Mouse (Mus musculus) neural tube, embryonic 13.5 days (tissue): ENCODE data around the gene Ror1. TPM values are rescaled to one million over a fixed set of nuclear protein-coding genes. Genes with fewer than 3 reads are reported as not detected.

Experiments used
- ATAC-seq: fragments of 200-750 bp; cut with Nextera tagmentation; 2 replicates; pipeline ENCODE4 v1.8.0; 2017; ENCODE audit warnings: low read depth, mild to moderate bottlenecking, moderate TSS enrichment, moderate library complexity
- H3K27ac ChIP-seq: fragments of 300-500 bp; sonication (generic); replicated peaks from 2 replicates; pipeline ENCODE4 v1.5.1; 2015; ENCODE audit warnings: moderate library complexity, mild to moderate bottlenecking, inconsistent platforms
- H3K27me3 ChIP-seq: fragments of 300-500 bp; sonication (generic); 2 replicates; pipeline ENCODE4 v1.6.1; 2015; ENCODE audit warnings: mild to moderate bottlenecking, inconsistent platforms
- H3K36me3 ChIP-seq: fragments of 300-500 bp; sonication (generic); 2 replicates; pipeline ENCODE4 v1.6.1; 2015; ENCODE audit warnings: mild to moderate bottlenecking, inconsistent platforms
- H3K4me1 ChIP-seq: fragments of 300-500 bp; sonication (generic); replicated peaks from 2 replicates; pipeline ENCODE4 v1.6.1; 2015; ENCODE audit warnings: inconsistent platforms
- H3K4me2 ChIP-seq: fragments of 300-500 bp; sonication (generic); 2 replicates; pipeline ENCODE4 v1.6.1; 2015; ENCODE audit warnings: inconsistent platforms, mild to moderate bottlenecking, moderate library complexity
- H3K4me3 ChIP-seq: fragments of 300-500 bp; sonication (generic); 2 replicates; pipeline ENCODE4 v1.5.1; 2015; ENCODE audit warnings: mild to moderate bottlenecking, inconsistent platforms
- H3K9ac ChIP-seq: fragments of 300-500 bp; sonication (generic); 2 replicates; pipeline ENCODE4 v1.6.1; 2015; ENCODE audit warnings: moderate library complexity, mild to moderate bottlenecking, inconsistent platforms
- H3K9me3 ChIP-seq: fragments of 300-500 bp; sonication (generic); 2 replicates; pipeline ENCODE4 v1.6.1; 2016; ENCODE audit warnings: inconsistent platforms
- WGBS: fragments of 180-500 bp; shearing (Covaris S2); methylation state at CpG from one replicate; pipeline ENCODE4 v1.1.7; 2015; 5-methylcytosine and 5-hydroxymethylcytosine counted together
- polyA plus RNA-seq: library from polyadenylated mRNA; unstranded; fragments of >200 nt; fragmentation: Nextera tagmentation; extraction: Ambion mirVana; gene quantifications from 2 replicates; pipeline ENCODE4 v1.2.1, GENCODE M21; 2015

Gene Ror1
- 1.8 and 2.4 TPM in 2 replicates for polyA plus RNA-seq

- peak within 1 kb of the TSS; percentile 42; the same call in 1 of the 2 replicates for H3K27ac ChIP-seq
- H3K9me3 ChIP-seq, result 0 out of 2 replicates have a peak, but pooled peaks cover 4% of the 10 kb centered on the region
- under 1% methylated on average over 74 of the region's 76 CpGs for WGBS
- peaks cover 37% of the 10 kb centered on the region for H3K27me3 ChIP-seq
- H3K36me3 ChIP-seq, result no peaks in the 10 kb centered on the region
- ATAC-seq, result peak; percentile 93
- H3K4me2 ChIP-seq, result peak within 1 kb of the TSS; percentile 96
- peaks cover 20% of the 10 kb centered on the region for H3K4me1 ChIP-seq
- peak within 1 kb of the TSS; percentile 67 for H3K4me3 ChIP-seq
- peak within 1 kb of the TSS; percentile 73 for H3K9ac ChIP-seq
These were observed at the start of gene Ror1 for GRCm38 (mm10) chr4:100095685-100096595. TSS of gene Ror1 (plus strand) at chr4:100095791.

- WGBS, result 16% methylated on average over 6 of the region's 6 CpGs
- Histone ChIP-seq H3K27me3 (no peaks in the 10 kb centered on the region), H3K9ac (no peak overlapping the region), H3K4me2 (no peak overlapping the region), H3K9me3 (no peaks in the 10 kb centered on the region), H3K4me1 (no peaks in the 10 kb centered on the region), H3K4me3 (no peak overlapping the region), H3K36me3 (no peaks in the 10 kb centered on the region), H3K27ac (no peak overlapping the region)
- ATAC-seq, result no peak
These were observed 48.5 kb upstream of the Ror1 start for GRCm38 (mm10) chr4:100047066-100047465.

GRCm38 (mm10) chr4:100048351-100048950 lies 47.1 kb upstream of the Ror1 start:
- no peak for ATAC-seq
- WGBS, result 86% methylated on average over 7 of the region's 7 CpGs

GRCm38 (mm10) chr4:100051767-100052166 lies 43.8 kb upstream of the Ror1 start:
- Histone ChIP-seq H3K9ac (no peak overlapping the region), H3K27me3 (no peaks in the 10 kb centered on the region), H3K36me3 (no peaks in the 10 kb centered on the region), H3K4me3 (no peak overlapping the region), H3K4me2 (no peak overlapping the region), H3K9me3 (no peaks in the 10 kb centered on the region), H3K4me1 (no peaks in the 10 kb centered on the region), H3K27ac (no peak overlapping the region)
- ATAC-seq, result no peak

More at GRCm38 (mm10) chr4:100048351-100048950, 47.1 kb upstream of the Ror1 start:
- Histone ChIP-seq H3K4me3 (no peak overlapping the region), H3K4me1 (no peaks in the 10 kb centered on the region), H3K27ac (no peak overlapping the region), H3K9ac (no peak overlapping the region), H3K4me2 (no peak overlapping the region), H3K9me3 (no peaks in the 10 kb centered on the region), H3K36me3 (no peaks in the 10 kb centered on the region), H3K27me3 (no peaks in the 10 kb centered on the region)

GRCm38 (mm10) chr4:100052258-100052657 lies 43.3 kb upstream of the Ror1 start:
- H3K9ac ChIP-seq, result no peak overlapping the region
- no peaks in the 10 kb centered on the region for H3K4me1 ChIP-seq
- H3K9me3 ChIP-seq, result no peaks in the 10 kb centered on the region
- no peak overlapping the region for H3K4me3 ChIP-seq
- no peaks in the 10 kb centered on the region for H3K27me3 ChIP-seq
- H3K36me3 ChIP-seq, result no peaks in the 10 kb centered on the region
- H3K4me2 ChIP-seq, result no peak overlapping the region
- 78% methylated on average over 3 of the region's 3 CpGs for WGBS
- no peak for ATAC-seq
- H3K27ac ChIP-seq, result no peak overlapping the region

GRCm38 (mm10) chr4:100056046-100056445 lies 39.5 kb upstream of the Ror1 start:
- no peak overlapping the region for H3K4me3 ChIP-seq
- H3K4me2 ChIP-seq, result no peak overlapping the region
- no peak overlapping the region for H3K9ac ChIP-seq
- H3K4me1 ChIP-seq, result no peaks in the 10 kb centered on the region
- no peaks in the 10 kb centered on the region for H3K36me3 ChIP-seq
- no peaks in the 10 kb centered on the region for H3K9me3 ChIP-seq
- 72% methylated on average over 9 of the region's 9 CpGs for WGBS
- no peak for ATAC-seq
- H3K27me3 ChIP-seq, result no peaks in the 10 kb centered on the region
- no peak overlapping the region for H3K27ac ChIP-seq

GRCm38 (mm10) chr4:100056446-100056845 lies 39.1 kb upstream of the Ror1 start:
- H3K27ac ChIP-seq, result no peak overlapping the region
- H3K27me3 ChIP-seq, result no peaks in the 10 kb centered on the region
- ATAC-seq, result no peak
- H3K4me3 ChIP-seq, result no peak overlapping the region
- no peak overlapping the region for H3K4me2 ChIP-seq
- WGBS, result 70% methylated on average over 4 of the region's 4 CpGs
- H3K4me1 ChIP-seq, result no peaks in the 10 kb centered on the region
- H3K9ac ChIP-seq, result no peak overlapping the region
- no peaks in the 10 kb centered on the region for H3K9me3 ChIP-seq
- no peaks in the 10 kb centered on the region for H3K36me3 ChIP-seq

- no peaks in the 10 kb centered on the region for H3K9me3 ChIP-seq
- H3K4me1 ChIP-seq, result no peaks in the 10 kb centered on the region
- no peak overlapping the region for H3K4me2 ChIP-seq
- no peaks in the 10 kb centered on the region for H3K27me3 ChIP-seq
- H3K4me3 ChIP-seq, result no peak overlapping the region
- WGBS, result 89% methylated on average over 13 of the region's 13 CpGs
- no peaks in the 10 kb centered on the region for H3K36me3 ChIP-seq
- H3K9ac ChIP-seq, result no peak overlapping the region
- no peak for ATAC-seq
- no peak overlapping the region for H3K27ac ChIP-seq
These were observed 38.2 kb upstream of the Ror1 start for GRCm38 (mm10) chr4:100057381-100057780.

GRCm38 (mm10) chr4:100058631-100059030 lies 37.0 kb upstream of the Ror1 start:
- no peaks in the 10 kb centered on the region for H3K27me3 ChIP-seq
- H3K4me1 ChIP-seq, result no peaks in the 10 kb centered on the region
- no peaks in the 10 kb centered on the region for H3K36me3 ChIP-seq
- 95% methylated on average over 5 of the region's 5 CpGs for WGBS
- H3K27ac ChIP-seq, result no peak overlapping the region
- H3K4me2 ChIP-seq, result no peak overlapping the region
- no peaks in the 10 kb centered on the region for H3K9me3 ChIP-seq
- no peak for ATAC-seq
- no peak overlapping the region for H3K4me3 ChIP-seq
- no peak overlapping the region for H3K9ac ChIP-seq

- 63% methylated on average over 3 of the region's 3 CpGs for WGBS
- Histone ChIP-seq H3K27me3 (no peaks in the 10 kb centered on the region), H3K4me1 (no peaks in the 10 kb centered on the region), H3K27ac (no peak overlapping the region), H3K9me3 (no peaks in the 10 kb centered on the region), H3K9ac (no peak overlapping the region), H3K4me2 (no peak overlapping the region), H3K36me3 (no peaks in the 10 kb centered on the region), H3K4me3 (no peak overlapping the region)
- ATAC-seq, result no peak
These were observed 35.8 kb upstream of the Ror1 start for GRCm38 (mm10) chr4:100059811-100060210.

- no peak for ATAC-seq
- Histone ChIP-seq H3K27ac (no peak overlapping the region), H3K27me3 (no peaks in the 10 kb centered on the region), H3K36me3 (no peaks in the 10 kb centered on the region), H3K4me1 (no peaks in the 10 kb centered on the region), H3K9ac (no peak overlapping the region), H3K4me3 (no peak overlapping the region), H3K4me2 (no peak overlapping the region), H3K9me3 (no peaks in the 10 kb centered on the region)
- WGBS, result 72% methylated on average over 19 of the region's 19 CpGs
These were observed 34.1 kb upstream of the Ror1 start for GRCm38 (mm10) chr4:100061396-100062066.

GRCm38 (mm10) chr4:100065686-100066085 lies 29.9 kb upstream of the Ror1 start:
- Histone ChIP-seq H3K4me2 (no peak overlapping the region), H3K9ac (no peak overlapping the region), H3K4me1 (no peaks in the 10 kb centered on the region), H3K9me3 (no peaks in the 10 kb centered on the region), H3K27me3 (no peaks in the 10 kb centered on the region), H3K36me3 (no peaks in the 10 kb centered on the region), H3K4me3 (no peak overlapping the region), H3K27ac (no peak overlapping the region)
- 85% methylated on average over 2 of the region's 2 CpGs for WGBS
- no peak for ATAC-seq
